Mouse (Mus musculus) midbrain, embryonic 16.5 days (tissue): Measurements from ENCODE around the gene Foxq1. TPM values are rescaled to one million over a fixed set of nuclear protein-coding genes. Genes with fewer than 3 reads are reported as not detected.

Source experiments
- ATAC-seq: fragments of 200-750 bp; cut with Nextera tagmentation; 2 replicates; pipeline ENCODE4 v1.8.0; 2017; ENCODE audit warnings: moderate TSS enrichment
- H3K27ac ChIP-seq: fragments of 300-500 bp; sonication (generic); 2 replicates; pipeline ENCODE4 v1.5.1; 2014; ENCODE audit warnings: mild to moderate bottlenecking, low read length, mixed read lengths
- H3K27me3 ChIP-seq: fragments of 300-500 bp; sonication (generic); 2 replicates; pipeline ENCODE4 v1.6.1; 2014; ENCODE audit warnings: low read depth, low read length, mixed read lengths; ENCODE audit not compliant: control insufficient read depth, insufficient read depth
- H3K36me3 ChIP-seq: fragments of 300-500 bp; sonication (generic); 2 replicates; pipeline ENCODE4 v1.6.1; 2014; ENCODE audit warnings: mild to moderate bottlenecking, low read length, moderate library complexity, mixed read lengths; ENCODE audit not compliant: control insufficient read depth, insufficient read depth
- H3K4me1 ChIP-seq: fragments of 300-500 bp; sonication (generic); 2 replicates; pipeline ENCODE4 v1.6.1; 2014; ENCODE audit warnings: mild to moderate bottlenecking, low read length, mixed read lengths; ENCODE audit not compliant: control insufficient read depth, insufficient read depth
- H3K4me2 ChIP-seq: fragments of 300-500 bp; sonication (generic); 2 replicates; pipeline ENCODE4 v1.6.1; 2014; ENCODE audit warnings: mild to moderate bottlenecking, low read length, mixed read lengths
- H3K4me3 ChIP-seq: fragments of 300-500 bp; sonication (generic); 2 replicates; pipeline ENCODE4 v1.5.1; 2014; ENCODE audit warnings: low read depth, mild to moderate bottlenecking, low read length, moderate library complexity, mixed read lengths
- H3K9ac ChIP-seq: fragments of 300-500 bp; sonication (generic); 2 replicates; pipeline ENCODE4 v1.6.1; 2014; ENCODE audit warnings: low read depth, low read length, mixed read lengths
- H3K9me3 ChIP-seq: fragments of 300-500 bp; sonication (generic); replicated peaks from 2 replicates; pipeline ENCODE4 v1.6.1; 2014; ENCODE audit warnings: mild to moderate bottlenecking, low read length, mixed read lengths; ENCODE audit not compliant: control insufficient read depth, poor library complexity, severe bottlenecking
- WGBS: fragments of 180-500 bp; shearing (Covaris S2); extraction: QIAGEN DNeasy Blood & Tissue Kit; methylation state at CpG from one replicate; pipeline ENCODE4 v1.1.7; 2014; 5-methylcytosine and 5-hydroxymethylcytosine counted together
- polyA plus RNA-seq: library from polyadenylated mRNA; unstranded; fragments of >200 nt; fragmentation: Nextera tagmentation; extraction: Ambion mirVana; gene quantifications from 2 replicates; pipeline ENCODE4 v1.2.1, GENCODE M21; 2015

Gene Foxq1
- 1.3 and 1.6 TPM in 2 replicates for polyA plus RNA-seq

DNA sequence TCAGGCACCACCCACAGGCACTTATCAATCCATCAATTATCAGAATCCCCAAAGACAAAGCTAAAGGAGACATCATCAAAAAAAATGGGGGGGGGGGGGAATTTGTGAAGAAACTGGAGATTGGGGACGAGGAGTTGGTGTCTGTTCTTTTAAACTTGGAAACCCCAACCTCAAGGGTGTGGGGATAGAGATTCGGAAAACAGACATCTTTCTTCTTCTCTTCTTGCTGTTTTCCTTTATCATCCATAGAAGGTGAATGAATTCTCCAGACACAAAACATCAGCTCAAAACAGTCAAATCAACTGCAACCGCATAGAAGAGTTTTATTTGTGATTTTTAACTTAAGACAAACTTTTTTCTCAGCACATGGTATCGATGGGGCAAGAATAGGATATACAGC lies at the start of gene Foxq1:
Gene Foxq1 (plus strand): TSS at position 301 of the 400 bp plus-strand sequence.
- no peak within 1 kb of the TSS for H3K4me2 ChIP-seq
- peaks cover 25% of the 10 kb centered on the region for H3K4me1 ChIP-seq
- H3K27ac ChIP-seq, result no peak within 1 kb of the TSS
- peaks cover 57% of the 10 kb centered on the region for H3K27me3 ChIP-seq
- no peaks in the 10 kb centered on the region for H3K9me3 ChIP-seq
- H3K36me3 ChIP-seq, result no peaks in the 10 kb centered on the region
- 78% methylated on average over 4 of the region's 4 CpGs for WGBS
- no peak within 1 kb of the TSS for H3K4me3 ChIP-seq
- no peak within 1 kb of the TSS for H3K9ac ChIP-seq
- ATAC-seq, result no peak

DNA sequence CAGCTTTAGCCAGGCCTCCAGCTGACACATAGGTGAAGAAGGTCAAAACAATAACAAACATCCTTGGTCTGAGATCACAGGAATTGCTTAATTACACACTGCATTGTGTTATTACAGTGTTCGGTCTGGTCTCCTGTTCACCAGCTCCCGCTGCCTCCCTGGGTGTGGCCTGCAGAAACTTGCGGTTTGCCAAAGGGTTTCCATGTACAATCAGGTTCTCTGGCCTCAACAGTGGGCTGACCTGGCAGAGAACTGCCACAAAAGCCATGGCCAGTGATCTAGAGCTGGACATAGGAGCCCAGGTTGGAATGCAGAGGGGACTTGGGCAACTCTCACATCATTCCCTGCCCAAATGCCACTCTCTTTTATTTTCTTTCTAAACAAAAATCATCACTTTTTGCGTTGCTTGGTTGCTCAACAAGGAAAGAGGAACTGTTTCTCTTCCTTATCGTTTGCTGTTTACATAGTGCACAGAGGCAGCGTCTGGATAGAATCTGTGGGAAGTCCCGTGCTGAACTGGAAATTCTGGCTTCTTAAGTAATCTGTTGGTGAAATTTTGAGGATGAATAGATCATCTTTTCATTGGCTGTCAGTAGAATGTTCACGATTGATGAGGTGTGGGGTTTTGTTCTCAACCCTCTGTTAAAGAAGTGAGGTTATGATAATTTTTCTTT lies 49.3 kb upstream of the Foxq1 start:
- H3K9me3 ChIP-seq, result no peaks in the 10 kb centered on the region
- no peaks in the 10 kb centered on the region for H3K36me3 ChIP-seq
- H3K4me3 ChIP-seq, result no peak overlapping the region
- no peak for ATAC-seq
- H3K27ac ChIP-seq, result no peak overlapping the region
- H3K4me1 ChIP-seq, result no peaks in the 10 kb centered on the region
- 85% methylated on average over 8 of the region's 8 CpGs for WGBS
- H3K27me3 ChIP-seq, result no peaks in the 10 kb centered on the region
- no peak overlapping the region for H3K4me2 ChIP-seq
- H3K9ac ChIP-seq, result no peak overlapping the region

DNA sequence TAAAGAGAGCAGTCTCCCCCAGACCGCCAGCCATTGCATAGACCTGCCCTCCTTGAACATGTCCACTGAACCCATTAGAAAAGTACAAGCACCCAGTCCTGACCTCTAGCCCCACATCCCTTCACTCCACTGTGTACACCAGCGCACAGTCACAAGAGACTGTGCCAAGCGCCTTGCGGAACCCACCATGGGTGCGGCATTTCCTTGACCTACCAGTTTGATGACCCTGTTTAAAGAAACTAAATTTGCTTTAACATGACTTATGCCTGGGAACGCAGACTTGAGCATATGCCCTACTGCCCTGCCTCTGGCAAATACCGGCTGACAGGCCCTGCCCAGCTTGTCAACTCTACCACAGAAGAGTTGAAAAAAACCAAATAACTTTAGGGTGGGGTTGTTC lies 40.7 kb upstream of the Foxq1 start:
- H3K36me3 ChIP-seq, result no peaks in the 10 kb centered on the region
- WGBS, result 96% methylated on average over 7 of the region's 7 CpGs
- no peak overlapping the region for H3K4me2 ChIP-seq
- H3K9me3 ChIP-seq, result no peaks in the 10 kb centered on the region
- ATAC-seq, result no peak
- H3K27ac ChIP-seq, result no peak overlapping the region
- H3K4me1 ChIP-seq, result no peaks in the 10 kb centered on the region
- H3K27me3 ChIP-seq, result no peaks in the 10 kb centered on the region
- H3K4me3 ChIP-seq, result no peak overlapping the region
- no peak overlapping the region for H3K9ac ChIP-seq

DNA sequence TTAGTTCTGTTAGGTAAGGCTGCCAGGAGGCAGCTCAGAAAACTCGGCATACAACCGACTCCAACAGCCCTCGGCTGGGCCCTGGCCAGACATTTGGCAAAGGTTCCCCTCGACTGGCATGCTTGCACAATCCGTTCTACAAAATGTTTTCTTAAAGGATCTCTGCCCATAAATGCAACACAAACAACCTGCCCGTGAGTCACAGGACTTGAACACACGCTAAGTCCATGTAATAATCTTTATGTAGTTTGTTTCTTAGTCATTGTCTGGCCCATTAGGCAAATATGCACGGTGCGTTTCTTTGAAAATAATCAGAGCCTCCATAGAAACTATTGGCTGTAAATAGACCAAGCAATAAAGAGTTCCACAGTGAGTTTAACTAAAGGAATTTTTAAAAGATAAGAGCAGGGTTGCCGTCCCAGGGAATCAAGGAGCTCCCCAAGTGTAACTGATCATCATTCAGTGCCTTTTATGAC lies 37.5 kb upstream of the Foxq1 start:
- Histone ChIP-seq H3K4me1 (no peaks in the 10 kb centered on the region), H3K36me3 (no peaks in the 10 kb centered on the region), H3K9ac (no peak overlapping the region), H3K27ac (no peak overlapping the region), H3K4me3 (no peak overlapping the region), H3K27me3 (no peaks in the 10 kb centered on the region), H3K4me2 (no peak overlapping the region), H3K9me3 (no peaks in the 10 kb centered on the region)
- 71% methylated on average over 10 of the region's 10 CpGs for WGBS
- ATAC-seq, result no peak

DNA sequence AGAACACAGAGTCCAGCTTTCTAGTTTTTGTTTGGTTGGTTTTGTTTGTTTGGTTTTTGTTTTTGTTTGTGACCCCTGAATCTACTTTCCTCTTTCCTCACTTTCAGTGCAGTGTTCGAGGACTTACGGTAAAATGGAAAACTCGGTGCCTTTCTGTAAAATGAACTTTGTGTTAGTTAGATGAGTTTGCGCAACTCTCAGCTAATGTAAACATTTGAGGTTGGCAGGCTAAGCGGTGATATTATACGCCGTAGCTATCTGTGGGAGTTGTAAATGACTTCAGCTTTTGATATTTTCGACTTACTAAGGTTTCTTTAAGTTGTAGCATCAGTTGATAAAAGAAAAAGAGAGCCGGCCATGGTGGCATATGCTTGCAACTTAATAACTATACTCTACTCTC lies 37.0 kb upstream of the Foxq1 start:
- no peak for ATAC-seq
- H3K9me3 ChIP-seq, result no peaks in the 10 kb centered on the region
- WGBS, result 91% methylated on average over 9 of the region's 9 CpGs

DNA sequence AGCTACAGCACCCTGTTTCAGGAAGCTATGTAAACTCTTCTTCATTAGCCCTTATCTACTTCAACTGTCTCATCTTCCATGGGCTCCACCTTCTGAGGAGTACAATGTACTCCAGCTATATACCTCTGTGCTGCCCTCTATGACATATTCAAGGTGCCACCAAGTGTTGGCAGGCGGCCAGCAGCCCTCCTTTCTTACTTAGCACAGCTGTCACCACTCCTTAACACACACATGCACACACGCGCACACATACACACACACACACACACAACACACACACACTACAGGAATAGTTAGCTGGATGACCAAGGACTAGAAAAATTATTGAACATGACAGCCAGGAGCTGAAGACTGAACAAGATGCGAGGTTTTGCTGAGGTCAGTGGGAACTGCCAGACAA lies 31.0 kb upstream of the Foxq1 start:
- Histone ChIP-seq H3K4me2 (no peak overlapping the region), H3K9ac (no peak overlapping the region), H3K4me1 (no peaks in the 10 kb centered on the region), H3K36me3 (no peaks in the 10 kb centered on the region), H3K27me3 (no peaks in the 10 kb centered on the region), H3K9me3 (no peaks in the 10 kb centered on the region), H3K27ac (no peak overlapping the region), H3K4me3 (no peak overlapping the region)
- no peak for ATAC-seq
- 89% methylated on average over 4 of the region's 4 CpGs for WGBS

More for the DNA sequence above, 37.0 kb upstream of the Foxq1 start:
- H3K27me3 ChIP-seq, result no peaks in the 10 kb centered on the region
- no peak overlapping the region for H3K27ac ChIP-seq
- no peaks in the 10 kb centered on the region for H3K4me1 ChIP-seq
- no peak overlapping the region for H3K9ac ChIP-seq
- H3K36me3 ChIP-seq, result no peaks in the 10 kb centered on the region
- H3K4me2 ChIP-seq, result no peak overlapping the region
- H3K4me3 ChIP-seq, result no peak overlapping the region

DNA sequence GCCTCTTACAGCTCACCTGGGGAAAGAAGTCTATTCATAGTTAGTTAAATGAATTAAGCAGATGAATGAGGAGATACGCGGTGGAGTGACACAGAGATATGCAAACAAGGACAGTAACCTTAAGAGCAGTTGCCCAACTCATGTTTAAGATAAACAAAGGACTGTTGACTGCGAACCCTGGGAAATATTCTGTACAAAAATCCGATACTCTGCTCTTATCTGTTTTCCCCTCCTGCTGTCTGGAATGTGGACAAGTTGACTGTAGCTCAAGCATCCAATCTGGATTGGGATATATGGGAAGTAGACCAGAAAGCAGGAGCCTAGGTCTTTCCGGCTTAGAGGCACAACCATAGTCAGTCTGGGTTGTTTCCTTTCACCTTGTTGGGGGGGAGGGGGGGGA lies 24.7 kb upstream of the Foxq1 start:
- Histone ChIP-seq H3K27ac (no peak overlapping the region), H3K4me1 (no peaks in the 10 kb centered on the region), H3K9ac (no peak overlapping the region), H3K4me3 (no peak overlapping the region), H3K4me2 (no peak overlapping the region), H3K9me3 (no peaks in the 10 kb centered on the region), H3K36me3 (no peaks in the 10 kb centered on the region), H3K27me3 (no peaks in the 10 kb centered on the region)
- ATAC-seq, result no peak
- 86% methylated on average over 5 of the region's 5 CpGs for WGBS

DNA sequence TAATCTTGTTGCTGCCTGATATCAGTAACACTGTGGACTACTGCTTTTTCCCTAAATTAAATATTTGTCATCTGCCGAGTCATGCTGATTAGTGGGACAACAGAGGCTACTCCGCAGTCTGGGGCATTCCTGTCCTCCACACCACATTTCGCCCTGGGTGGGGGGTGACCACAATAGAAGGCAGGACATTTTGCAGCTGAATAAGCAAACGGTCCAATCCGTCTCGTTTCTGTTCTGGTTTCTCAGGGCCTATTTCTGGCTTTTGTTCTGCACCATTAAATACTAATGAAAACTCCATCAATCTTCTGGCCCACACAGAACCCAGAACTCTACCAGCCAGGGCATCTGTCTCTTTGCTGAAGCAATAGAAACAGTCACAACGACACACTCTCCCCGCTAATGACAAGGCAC lies 24.3 kb upstream of the Foxq1 start:
- no peak overlapping the region for H3K27ac ChIP-seq
- ATAC-seq, result no peak
- H3K4me3 ChIP-seq, result no peak overlapping the region
- H3K4me2 ChIP-seq, result no peak overlapping the region
- no peaks in the 10 kb centered on the region for H3K27me3 ChIP-seq
- H3K9ac ChIP-seq, result no peak overlapping the region
- WGBS, result 50% methylated on average over 8 of the region's 8 CpGs
- no peaks in the 10 kb centered on the region for H3K36me3 ChIP-seq
- H3K9me3 ChIP-seq, result no peaks in the 10 kb centered on the region
- no peaks in the 10 kb centered on the region for H3K4me1 ChIP-seq

DNA sequence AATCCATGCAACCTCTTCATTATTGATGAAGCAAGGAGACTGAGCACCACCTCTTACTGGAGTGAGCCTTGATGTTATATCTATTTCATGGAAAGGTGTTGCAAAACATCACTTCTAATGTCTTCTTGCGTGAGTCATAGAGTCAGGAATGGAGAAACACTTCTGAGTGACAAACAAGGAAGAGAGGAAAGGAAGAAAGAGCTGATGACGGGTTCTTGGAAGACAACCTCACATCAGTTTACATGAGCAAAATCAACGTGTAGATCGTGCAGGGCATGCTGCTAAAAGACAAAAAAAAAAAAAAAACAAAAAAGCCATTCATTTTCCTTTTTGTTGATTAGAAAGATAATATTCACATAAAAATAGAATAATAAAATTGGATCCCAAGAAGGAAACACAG lies 21.2 kb upstream of the Foxq1 start:
- H3K27me3 ChIP-seq, result no peaks in the 10 kb centered on the region
- no peak for ATAC-seq
- H3K9ac ChIP-seq, result no peak overlapping the region
- H3K9me3 ChIP-seq, result no peaks in the 10 kb centered on the region
- H3K4me3 ChIP-seq, result no peak overlapping the region
- H3K4me2 ChIP-seq, result no peak overlapping the region
- H3K27ac ChIP-seq, result no peak overlapping the region
- no peaks in the 10 kb centered on the region for H3K4me1 ChIP-seq
- no peaks in the 10 kb centered on the region for H3K36me3 ChIP-seq
- WGBS, result 93% methylated on average over 4 of the region's 4 CpGs
